Mouse (Mus musculus) G1E (cell line): ENCODE results near the gene Ntrk3.

ENCODE experiments used
- CTCF ChIP-seq: IDR thresholded peaks from 2 replicates; pipeline ENCODE4 v1.5.1; 2012; ENCODE audit warnings: low read depth, low read length, inconsistent platforms, mixed read lengths
- TAL1 ChIP-seq: conservative IDR thresholded peaks from 2 replicates; pipeline ENCODE4 v1.6.1; 2012; ENCODE audit warnings: low read depth, low read length, inconsistent platforms, mixed read lengths

DNA sequence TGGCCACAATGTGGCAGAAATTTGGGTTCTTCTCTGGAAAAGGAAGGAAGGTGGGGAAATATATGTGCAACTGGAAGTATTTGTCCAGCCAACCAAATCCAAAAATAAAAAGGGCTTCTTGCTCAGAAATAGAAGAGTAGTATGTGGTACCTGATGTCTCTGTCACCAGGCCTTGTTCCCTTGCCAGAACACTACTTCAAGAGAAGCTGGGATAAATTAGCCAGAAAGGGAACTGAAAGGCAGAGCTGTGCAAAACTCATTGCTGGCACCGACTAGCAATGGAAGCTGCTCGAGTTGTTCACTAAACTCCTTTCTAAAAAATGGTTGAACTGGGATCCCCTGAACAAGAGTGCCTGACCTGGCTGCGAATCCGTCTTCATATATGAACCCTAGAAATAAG lies 337.6 kb downstream of the Ntrk3 start:
- TF ChIP-seq CTCF (no peak), TAL1 (no peak)
